Mouse (Mus musculus) lung, embryonic 14.5 days (tissue): Measurements from ENCODE around the gene Cops3. TPM values are rescaled to one million over a fixed set of nuclear protein-coding genes. Genes with fewer than 3 reads are reported as not detected.
A peak's percentile ranks its signal among the peaks of the same experiment; 100 is the strongest.

Experiments used
- ATAC-seq: fragments of 200-750 bp; cut with Nextera tagmentation; 2 replicates; pipeline ENCODE4 v1.8.0; 2017; ENCODE audit warnings: mild to moderate bottlenecking, moderate TSS enrichment, moderate library complexity; ENCODE audit not compliant: insufficient read depth
- DNase-seq: peaks from one replicate; pipeline ENCODE4 v3.0.0-alpha.2; 2015
- H3K27ac ChIP-seq: fragments of 300-500 bp; sonication (generic); 2 replicates; pipeline ENCODE4 v1.5.1; 2014; ENCODE audit warnings: low read depth, mild to moderate bottlenecking, moderate library complexity
- H3K27me3 ChIP-seq: fragments of 300-500 bp; sonication (generic); 2 replicates; pipeline ENCODE4 v1.6.1; 2014; ENCODE audit warnings: low read length, control low read depth; ENCODE audit not compliant: insufficient read depth
- H3K36me3 ChIP-seq: fragments of 300-500 bp; sonication (generic); 2 replicates; pipeline ENCODE4 v1.6.1; 2014; ENCODE audit warnings: control low read depth; ENCODE audit not compliant: insufficient read depth
- H3K4me1 ChIP-seq: fragments of 300-500 bp; sonication (generic); 2 replicates; pipeline ENCODE4 v1.6.1; 2014; ENCODE audit warnings: antibody characterized with exemption, control low read depth; ENCODE audit not compliant: insufficient read depth
- H3K4me2 ChIP-seq: fragments of 300-500 bp; sonication (generic); 2 replicates; pipeline ENCODE4 v1.6.1; 2014; ENCODE audit warnings: mild to moderate bottlenecking
- H3K4me3 ChIP-seq: fragments of 300-500 bp; sonication (generic); 2 replicates; pipeline ENCODE4 v1.5.1; 2014; ENCODE audit warnings: low read depth, low read length
- H3K9ac ChIP-seq: fragments of 300-500 bp; sonication (generic); 2 replicates; pipeline ENCODE4 v1.6.1; 2014
- H3K9me3 ChIP-seq: fragments of 300-500 bp; sonication (generic); 2 replicates; pipeline ENCODE4 v1.6.1; 2016; ENCODE audit warnings: low read depth, low read length, control low read depth
- CTCF ChIP-seq: IDR thresholded peaks from 2 replicates; pipeline ENCODE4 v1.5.1; 2016; ENCODE audit warnings: antibody characterized with exemption, low read depth
- WGBS: fragments of 180-500 bp; shearing (Covaris S2); extraction: QIAGEN DNeasy Blood & Tissue Kit; methylation state at CpG from one replicate; pipeline ENCODE4 v1.1.7; 2014; 5-methylcytosine and 5-hydroxymethylcytosine counted together
- polyA plus RNA-seq: library from polyadenylated mRNA; unstranded; fragments of >200 nt; fragmentation: Nextera tagmentation; extraction: Ambion mirVana; gene quantifications from 2 replicates; pipeline ENCODE4 v1.2.1, GENCODE M21; 2014

Gene Cops3
- polyA plus RNA-seq, 1 experiment from 2014 or later = 224 TPM

DNA sequence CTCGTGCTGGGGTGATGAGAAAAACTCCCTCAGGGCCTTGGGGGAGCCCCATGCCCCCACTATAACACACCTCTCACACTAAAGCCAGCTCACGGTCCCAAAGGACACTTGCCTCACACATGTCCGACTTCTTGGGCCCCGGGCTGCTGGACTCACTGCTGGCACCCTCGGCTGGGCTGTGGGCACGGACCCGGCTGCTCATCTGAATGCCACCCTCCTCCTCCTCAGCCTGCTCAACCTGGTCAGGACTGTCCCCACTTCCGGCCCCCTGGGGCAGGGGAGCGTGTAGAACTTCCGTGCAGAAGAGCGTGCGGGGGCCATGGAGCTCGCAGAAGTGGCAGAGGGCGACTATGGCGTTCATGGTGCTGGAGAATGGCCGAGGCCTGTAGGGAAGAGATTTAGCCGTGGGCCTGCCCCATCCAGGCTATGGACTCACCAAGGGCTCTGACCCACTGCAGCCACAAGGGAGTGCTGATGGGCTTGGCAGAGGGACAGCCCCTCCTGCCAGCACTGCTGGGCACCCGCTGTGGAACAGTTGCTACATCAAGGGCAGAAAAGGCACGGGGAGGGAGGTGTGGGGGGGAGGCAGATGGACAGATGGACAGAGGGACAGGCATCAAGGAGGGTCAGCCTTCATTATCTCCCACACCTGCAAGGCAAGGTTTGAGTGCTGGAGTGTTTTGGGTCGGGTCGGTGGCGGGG is 35.1 kb downstream of the Cops3 start:
- no peak for DNase-seq
- Histone ChIP-seq H3K9ac (no peak overlapping the region), H3K27me3 (no peaks in the 10 kb centered on the region), H3K4me1 (peaks cover 7% of the 10 kb centered on the region; the same call in 1 of the 2 replicates), H3K36me3 (peaks cover 74% of the 10 kb centered on the region), H3K4me2 (no peak overlapping the region), H3K27ac (no peak overlapping the region), H3K9me3 (no peaks in the 10 kb centered on the region), H3K4me3 (no peak overlapping the region)
- 89% methylated on average over 22 of the region's 22 CpGs for WGBS
- no peak for TF ChIP-seq CTCF
- no peak for ATAC-seq

DNA sequence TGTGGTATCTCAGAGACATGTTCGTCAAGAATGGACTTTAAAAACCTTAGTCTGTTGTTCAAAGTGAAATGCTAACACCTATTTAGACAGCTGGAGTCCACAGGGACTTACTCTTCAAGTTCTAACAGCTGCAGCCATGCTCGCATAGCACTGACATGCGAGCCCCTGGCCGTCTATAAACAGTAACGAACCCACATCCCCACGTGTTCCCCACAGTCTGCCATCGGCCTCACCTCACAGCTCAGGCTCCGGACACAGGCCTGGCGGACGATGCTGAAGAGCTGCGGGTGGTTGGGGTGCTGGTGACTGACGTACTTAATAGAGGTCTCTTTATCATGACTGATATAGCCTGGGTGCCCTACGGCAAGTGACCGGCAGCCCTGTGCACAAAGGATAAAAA is 36.1 kb downstream of the Cops3 start:
- Histone ChIP-seq H3K9me3 (no peaks in the 10 kb centered on the region), H3K4me3 (no peak overlapping the region), H3K4me2 (no peak overlapping the region), H3K36me3 (peaks cover 80% of the 10 kb centered on the region), H3K4me1 (peaks cover 2% of the 10 kb centered on the region; the same call in 1 of the 2 replicates), H3K27ac (no peak overlapping the region), H3K27me3 (no peaks in the 10 kb centered on the region), H3K9ac (no peak overlapping the region)
- no peak for DNase-seq
- no peak for ATAC-seq
- no peak for TF ChIP-seq CTCF
- WGBS = 81% methylated on average over 14 of the region's 14 CpGs

DNA sequence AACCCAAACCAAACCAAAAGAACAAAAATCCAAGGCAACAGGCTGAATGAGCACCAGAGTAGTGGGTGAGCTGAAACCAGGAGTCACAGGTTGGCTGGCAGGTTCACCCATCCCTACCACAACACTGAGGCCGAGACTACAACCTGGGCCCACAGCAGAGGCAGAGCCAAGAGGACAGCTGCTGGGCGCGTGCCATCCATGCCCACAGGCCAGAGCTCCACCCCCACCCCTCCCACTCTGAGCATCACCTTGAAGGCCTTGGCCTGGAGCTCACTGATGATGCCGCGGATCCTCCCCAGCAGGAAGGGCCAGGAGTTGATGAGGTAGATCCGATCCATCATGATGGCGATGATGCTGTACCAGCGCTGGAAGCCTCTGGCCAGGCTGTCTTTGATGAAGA is 37.8 kb downstream of the Cops3 start:
- WGBS = 94% methylated on average over 8 of the region's 8 CpGs
- Histone ChIP-seq H3K4me1 (no peaks in the 10 kb centered on the region), H3K27ac (no peak overlapping the region), H3K9ac (no peak overlapping the region), H3K9me3 (no peaks in the 10 kb centered on the region), H3K36me3 (peaks cover 88% of the 10 kb centered on the region), H3K4me3 (no peak overlapping the region), H3K4me2 (no peak overlapping the region), H3K27me3 (no peaks in the 10 kb centered on the region)
- no peak for TF ChIP-seq CTCF
- ATAC-seq (no peak), DNase-seq (no peak)

DNA sequence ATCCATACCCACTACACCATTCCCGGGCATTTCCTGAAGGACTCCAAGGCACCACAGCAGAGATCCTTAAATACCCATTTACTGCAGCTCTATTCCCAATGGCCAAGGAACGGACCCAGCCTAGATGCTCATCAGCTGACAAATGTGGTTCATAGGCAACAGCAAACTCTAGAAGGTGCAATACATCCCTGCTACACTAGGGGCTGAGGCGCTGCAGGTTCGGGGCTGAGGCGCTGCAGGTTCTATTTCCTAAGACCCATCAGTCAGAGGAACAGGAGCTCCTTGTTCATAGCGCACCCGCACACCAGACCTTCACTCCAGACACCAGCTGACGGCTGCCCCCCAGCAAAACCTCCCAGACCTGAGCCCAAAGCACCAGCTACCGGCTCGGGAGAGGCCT is 39.2 kb downstream of the Cops3 start:
- ATAC-seq (no peak), DNase-seq (no peak)
- Histone ChIP-seq H3K27me3 (no peaks in the 10 kb centered on the region), H3K4me1 (no peaks in the 10 kb centered on the region), H3K4me2 (no peak overlapping the region), H3K9ac (no peak overlapping the region), H3K4me3 (no peak overlapping the region), H3K36me3 (peaks cover 86% of the 10 kb centered on the region), H3K9me3 (no peaks in the 10 kb centered on the region), H3K27ac (no peak overlapping the region)
- 91% methylated on average over 10 of the region's 10 CpGs for WGBS
- TF ChIP-seq CTCF = no peak

DNA sequence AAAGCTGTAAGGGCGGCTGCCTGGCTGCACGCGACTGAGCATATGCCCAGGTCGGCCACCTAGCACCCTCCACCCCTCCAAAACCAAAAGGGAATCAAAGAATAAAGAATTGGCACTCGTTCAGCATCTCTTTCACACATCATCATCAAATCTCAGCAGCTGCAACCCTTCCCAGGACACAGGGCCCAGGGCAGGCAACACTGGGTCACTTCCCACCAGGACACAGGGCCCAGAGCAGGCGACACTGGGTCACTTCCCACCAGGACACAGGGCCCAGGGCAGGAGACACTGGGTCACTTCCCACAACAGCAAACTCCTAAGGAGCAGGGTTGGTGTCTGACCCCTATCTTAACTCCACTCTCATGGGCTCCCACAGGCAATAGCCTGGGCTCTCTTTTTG is 46.2 kb downstream of the Cops3 start:
- Histone ChIP-seq H3K4me1 (no peaks in the 10 kb centered on the region), H3K9me3 (no peaks in the 10 kb centered on the region), H3K27me3 (no peaks in the 10 kb centered on the region), H3K4me3 (no peak overlapping the region), H3K36me3 (peaks cover 68% of the 10 kb centered on the region), H3K9ac (no peak overlapping the region), H3K4me2 (no peak overlapping the region), H3K27ac (no peak overlapping the region)
- no peak for TF ChIP-seq CTCF
- DNase-seq = peak; percentile 34
- WGBS = 63% methylated on average over 6 of the region's 6 CpGs
- ATAC-seq = peak; percentile 24; the same call in 1 of the 2 replicates

DNA sequence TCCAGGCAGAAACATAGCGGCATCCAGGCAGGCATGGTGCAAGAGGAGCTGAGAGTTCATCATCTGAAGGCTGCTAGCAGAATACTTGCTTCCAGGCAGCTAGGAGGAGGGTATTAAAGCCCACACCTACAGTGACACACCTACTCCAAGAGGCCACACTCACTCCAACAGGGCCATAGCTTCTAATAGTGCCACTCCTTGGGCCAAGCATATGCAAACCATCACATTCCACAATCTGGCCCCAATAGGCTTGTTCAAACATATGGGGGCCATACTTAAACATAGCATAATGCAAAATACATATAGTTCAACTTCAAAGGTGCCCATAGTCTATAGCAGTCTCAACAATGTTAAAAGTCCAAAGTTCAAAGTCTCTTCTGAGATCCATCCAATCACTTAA is 50.3 kb downstream of the Cops3 start:
- Histone ChIP-seq H3K27ac (no peak overlapping the region), H3K4me2 (no peak overlapping the region), H3K9me3 (no peaks in the 10 kb centered on the region), H3K36me3 (peaks cover 29% of the 10 kb centered on the region), H3K27me3 (no peaks in the 10 kb centered on the region), H3K4me3 (no peak overlapping the region), H3K4me1 (0 out of 2 replicates have a peak, but pooled peaks cover 3% of the 10 kb centered on the region), H3K9ac (no peak overlapping the region)
- no peak for DNase-seq
- WGBS = 84% methylated on average over 1 of the region's 1 CpGs
- no peak for ATAC-seq
- TF ChIP-seq CTCF = no peak

DNA sequence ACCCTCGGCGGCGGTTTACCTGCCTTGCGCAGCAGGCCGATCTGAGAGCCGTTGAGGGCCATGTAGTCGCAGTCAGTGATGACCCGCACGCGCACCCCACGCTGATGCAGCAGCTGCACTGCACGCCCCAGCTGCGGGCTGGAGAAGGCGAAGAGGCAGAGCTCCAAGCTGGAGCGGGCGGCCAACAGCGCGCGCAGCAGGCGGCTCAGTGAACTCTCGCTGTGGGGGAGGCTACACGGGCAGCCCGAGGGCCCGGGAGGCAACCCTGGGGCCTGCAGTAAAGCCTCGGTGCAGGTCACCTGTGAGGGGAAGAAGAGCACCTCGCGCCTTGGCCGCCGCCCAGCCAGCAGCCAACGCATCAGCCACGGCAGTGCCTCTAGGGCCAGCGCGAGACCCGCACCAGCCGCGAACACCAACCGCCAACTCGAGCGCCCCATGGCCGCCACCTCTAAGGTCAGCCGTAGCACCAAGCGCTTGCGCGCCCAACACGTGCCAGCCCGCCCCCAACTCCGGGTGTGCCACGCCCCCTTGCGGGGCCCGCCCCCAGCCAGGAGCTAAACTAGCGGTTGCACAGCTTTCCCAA is 52.3 kb downstream of the Cops3 start, which contains the start of gene Pld6:
Gene Pld6, minus strand, starts transcription at position 447 of the 583 bp plus-strand sequence.
- no peaks in the 10 kb centered on the region for H3K9me3 ChIP-seq
- H3K27me3 ChIP-seq = no peaks in the 10 kb centered on the region
- peak within 1 kb of the TSS; percentile 96 for H3K4me2 ChIP-seq
- peak; percentile 82 for ATAC-seq
- TF ChIP-seq CTCF = no peak
- WGBS = under 1% methylated on average over 51 of the region's 51 CpGs
- DNase-seq = peak; percentile 83
- peak within 1 kb of the TSS; percentile 45 for H3K4me3 ChIP-seq
- H3K36me3 ChIP-seq = peaks cover 10% of the 10 kb centered on the region
- H3K9ac ChIP-seq = peak within 1 kb of the TSS; percentile 52
- 0 out of 2 replicates have a peak within 1 kb of the TSS, but pooled peaks have one; percentile 18 for H3K27ac ChIP-seq
- 0 out of 2 replicates have a peak, but pooled peaks cover 3% of the 10 kb centered on the region for H3K4me1 ChIP-seq
